14 mouse cellular contexts compared by ENCODE assay signal in the genomic region with DNA sequence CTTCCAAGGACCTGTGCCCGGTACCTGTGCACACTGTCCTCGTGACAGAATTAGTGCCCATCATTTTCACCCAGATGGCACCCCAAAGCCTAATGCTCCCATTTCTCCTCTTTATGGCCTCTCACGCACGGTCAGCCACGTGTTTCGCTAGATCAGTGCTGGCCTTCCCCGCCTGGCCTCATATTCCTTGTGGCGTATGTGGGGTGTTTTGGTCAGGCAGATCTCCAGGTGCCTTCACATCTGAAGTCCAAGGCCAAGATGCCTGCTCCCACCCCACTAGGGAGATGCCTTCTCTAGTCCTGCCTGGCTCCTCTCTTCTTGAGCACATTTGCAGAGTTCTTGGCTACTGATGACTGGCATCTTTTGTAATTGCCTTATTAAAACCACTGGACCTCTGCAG.
"Had no signal": no experiment of that assay in that cellular context is flagged by ENCODE, and none has a peak within 500 bp of the region (broad histone marks: within the 10 kb centered on the region; RNA-seq: fewer than 3 reads in every experiment).

No protein-coding gene starts in this region.

- H3K4me3 ChIP-seq: intestine, embryonic 15.5 days; layer of hippocampus, adult 2 months; liver, embryonic 15.5 days; midbrain, embryonic 12.5 days had no signal

- H3K27ac ChIP-seq: intestine, embryonic 15.5 days; layer of hippocampus, adult 2 months; liver, embryonic 15.5 days; midbrain, embryonic 12.5 days; stomach, postnatal 0 days had no signal

- H3K9ac ChIP-seq: intestine, embryonic 15.5 days; liver, embryonic 15.5 days; midbrain, embryonic 12.5 days had no signal

- H3K4me2 ChIP-seq: intestine, embryonic 15.5 days; liver, embryonic 11.5 days; liver, embryonic 15.5 days; midbrain, embryonic 12.5 days had no signal

- H3K27me3 ChIP-seq: intestine, embryonic 15.5 days; liver, embryonic 15.5 days; midbrain, embryonic 12.5 days had no signal

- DNase-seq: kidney, adult 2 months; kidney, postnatal 10 days; kidney, postnatal 4 days; left cerebral cortex, postnatal 4 days; lung, adult 2 months; lung, postnatal 4 days; thymus, postnatal 4 days had no signal

- H3K36me3 ChIP-seq: intestine, embryonic 15.5 days; liver, embryonic 15.5 days; midbrain, embryonic 12.5 days had no signal

- ATAC-seq: lung, postnatal 0 days had no signal

- H3K4me1 ChIP-seq: intestine, embryonic 15.5 days; liver, embryonic 15.5 days; midbrain, embryonic 12.5 days had no signal

- H3K9me3 ChIP-seq: intestine, embryonic 15.5 days; liver, embryonic 15.5 days; midbrain, embryonic 12.5 days had no signal
